Mouse (Mus musculus): ENCODE measurements around the gene Gm5617. TPM values are rescaled to one million over a fixed set of nuclear protein-coding genes. Genes with fewer than 3 reads are reported as not detected.

Gene Gm5617
- polyA plus RNA-seq (2017; shearing (Covaris generic)) = 15.1 TPM

GRCm38 (mm10) chr9:48494817-48495547 lies at the start of gene Gm5617, which contains the start of gene Rbm7:
TSS of gene Gm5617 (plus strand) at chr9:48495442.
TSS of gene Rbm7 (minus strand) at chr9:48495299.

GRCm38 (mm10) chr9:48480411-48481213 lies 14.6 kb upstream of the Gm5617 start, which contains the start of gene Rexo2:
TSS of gene Rexo2 (minus strand) at chr9:48480623.

Other genes starting within 250 kb of the Gm5617 start
- 0.37 TPM for gene Nxpe2, start 142.0 kb upstream of the Gm5617 start, polyA plus RNA-seq (2017; shearing (Covaris generic))
- gene Rexo2, start 14.8 kb upstream of the Gm5617 start, polyA plus RNA-seq (2017; shearing (Covaris generic)) = 174 TPM
- gene Rbm7, start 143 bp upstream of the Gm5617 start, polyA plus RNA-seq (2017; shearing (Covaris generic)) = 267 TPM
- not detected for gene Nnmt, start 109.7 kb downstream of the Gm5617 start, polyA plus RNA-seq (2017; shearing (Covaris generic))